Mouse (Mus musculus): Measurements from ENCODE around the gene Odf3l1. TPM values are rescaled to one million over a fixed set of nuclear protein-coding genes. Genes with fewer than 3 reads are reported as not detected.

The Odf3l1 gene
- total and polyA plus RNA-seq, 3 experiments = not detected

DNA sequence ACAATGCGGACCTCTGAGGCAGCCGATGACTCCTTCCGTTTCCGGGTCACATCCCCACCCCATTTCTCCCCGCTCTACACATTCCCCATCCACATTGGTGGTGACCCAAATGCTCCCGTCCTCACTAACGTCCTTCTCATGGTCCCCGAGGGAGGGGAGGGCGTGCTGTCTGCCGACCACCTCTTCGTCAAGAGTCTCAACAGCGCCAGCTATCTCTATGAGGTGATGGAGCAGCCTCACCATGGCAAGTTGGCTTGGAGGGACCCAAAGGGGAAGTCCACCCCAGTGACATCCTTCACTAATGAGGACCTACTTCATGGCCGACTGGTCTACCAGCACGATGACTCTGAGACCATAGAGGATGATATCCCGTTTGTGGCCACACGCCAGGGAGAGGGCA lies 23.1 kb upstream of the Odf3l1 start:
- Histone ChIP-seq H3K4me1 (ENCODE audit: control insufficient read depth in 1 of 2, insufficient read depth in 2 of 2, low read length in 2 of 2) (no peaks in the 10 kb centered on the region), H3K9ac (ENCODE audit: control insufficient read depth, low read depth, low read length, poor library complexity, severe bottlenecking) (no peak overlapping the region), H3K27me3 (ENCODE audit: control insufficient read depth in 1 of 2, insufficient read depth in 2 of 2, low read length in 2 of 2) (no peaks in the 10 kb centered on the region), H3K36me3 (ENCODE audit: control insufficient read depth in 1 of 2, insufficient read depth in 2 of 2, low read length in 2 of 2) (no peaks in the 10 kb centered on the region), H3K4me3 (ENCODE audit: control insufficient read depth in 1 of 2, insufficient read depth in 1 of 2, low read depth in 2 of 2, low read length in 2 of 2) (no peak overlapping the region), H3K9me3 (replicated peaks; ENCODE audit: insufficient read depth, low read length) (no peaks in the 10 kb centered on the region), H3K79me2 (ENCODE audit: control insufficient read depth, insufficient read depth, low read length, poor library complexity) (no peaks in the 10 kb centered on the region), H3K27ac (ENCODE audit: control insufficient read depth, low read depth, low read length) (no peak overlapping the region)
- no peak for TF ChIP-seq TAL1 (IDR thresholded peaks at IDR 0.05; ENCODE audit: low read length)
- no peak for TF ChIP-seq CHD1 (IDR thresholded peaks at IDR 0.05; ENCODE audit: low read depth, low read length)
- no peak for TF ChIP-seq ZC3H11A (IDR thresholded peaks at IDR 0.05; ENCODE audit: low read depth, low read length)
- TF ChIP-seq POLR2A (IDR thresholded peaks at IDR 0.05; ENCODE audit: control insufficient read depth in 1 of 2, insufficient read depth in 1 of 2, low read depth in 1 of 2, low read length in 2 of 2, poor library complexity in 1 of 2) = no peak
- no peak for TF ChIP-seq GABPA (IDR thresholded peaks at IDR 0.05; ENCODE audit: low read depth, low read length)
- TF ChIP-seq TBP (IDR thresholded peaks at IDR 0.05; ENCODE audit: low read depth, low read length) = no peak
- TF ChIP-seq UBTF (IDR thresholded peaks at IDR 0.05; ENCODE audit: borderline replicate concordance, insufficient read depth, low read depth, low read length) = no peak
- TF ChIP-seq USF2 (IDR thresholded peaks at IDR 0.05; ENCODE audit: borderline replicate concordance in 1 of 2, insufficient read depth in 1 of 2, low read depth in 1 of 2, low read length in 2 of 2) = no peak
- DNase-seq (ENCODE audit: low read depth, low spot score) = no peak

DNA sequence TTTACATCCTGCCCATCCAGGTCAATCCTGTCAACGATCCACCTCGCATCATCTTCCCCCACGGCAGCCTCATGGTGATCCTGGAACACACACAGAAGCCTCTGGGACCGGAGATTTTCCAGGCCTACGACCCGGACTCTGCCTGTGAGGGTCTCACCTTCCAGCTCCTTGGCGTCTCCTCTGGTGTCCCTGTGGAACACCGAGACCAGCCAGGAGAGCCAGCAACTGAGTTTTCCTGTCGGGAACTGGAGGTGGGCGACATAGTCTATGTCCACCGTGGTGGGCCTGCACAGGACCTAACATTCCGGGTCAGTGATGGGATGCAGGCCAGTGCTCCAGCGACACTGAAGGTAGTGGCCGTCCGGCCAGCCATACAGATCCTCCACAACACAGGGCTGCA lies 22.1 kb upstream of the Odf3l1 start:
- no peaks in the 10 kb centered on the region for H3K79me2 ChIP-seq (ENCODE audit: control insufficient read depth, insufficient read depth, low read length, poor library complexity)
- no peaks in the 10 kb centered on the region for H3K27me3 ChIP-seq (ENCODE audit: control insufficient read depth in 1 of 2, insufficient read depth in 2 of 2, low read length in 2 of 2)
- no peak for DNase-seq (ENCODE audit: low read depth, low spot score)
- no peaks in the 10 kb centered on the region for H3K36me3 ChIP-seq (ENCODE audit: control insufficient read depth in 1 of 2, insufficient read depth in 2 of 2, low read length in 2 of 2)
- H3K27ac ChIP-seq (ENCODE audit: control insufficient read depth, low read depth, low read length) = no peak overlapping the region
- H3K9me3 ChIP-seq (replicated peaks; ENCODE audit: insufficient read depth, low read length) = no peaks in the 10 kb centered on the region
- H3K9ac ChIP-seq (ENCODE audit: control insufficient read depth, low read depth, low read length, poor library complexity, severe bottlenecking) = no peak overlapping the region
- H3K4me1 ChIP-seq (ENCODE audit: control insufficient read depth in 1 of 2, insufficient read depth in 2 of 2, low read length in 2 of 2) = no peaks in the 10 kb centered on the region
- no peak overlapping the region for H3K4me3 ChIP-seq (ENCODE audit: control insufficient read depth in 1 of 2, insufficient read depth in 1 of 2, low read depth in 2 of 2, low read length in 2 of 2)
- TF ChIP-seq MEF2A (IDR thresholded peaks at IDR 0.05; ENCODE audit: extremely low read depth, insufficient replicate concordance, low read depth, low read length, poor library complexity, severe bottlenecking) (no peak), ELF1 (IDR thresholded peaks at IDR 0.05; ENCODE audit: low read depth, low read length) (no peak), SMC3 (IDR thresholded peaks at IDR 0.05; ENCODE audit: low read depth, low read length) (no peak), MAX (IDR thresholded peaks at IDR 0.05; ENCODE audit: low read length) (no peak), CTCF (IDR thresholded peaks at IDR 0.05 in 2 of 3, conservative IDR thresholded peaks at IDR 0.05 in 1 of 3; ENCODE audit: control insufficient read depth in 1 of 3, insufficient read depth in 1 of 3, low read depth in 2 of 3, low read length in 3 of 3, poor library complexity in 1 of 3, severe bottlenecking in 1 of 3) (no peak), SIN3A (IDR thresholded peaks at IDR 0.05; ENCODE audit: low read length) (no peak), RCOR1 (IDR thresholded peaks at IDR 0.05; ENCODE audit: low read depth, low read length) (no peak), EP300 (IDR thresholded peaks at IDR 0.05; ENCODE audit: low read depth in 1 of 2, low read length in 2 of 2) (no peak), TCF12 (IDR thresholded peaks at IDR 0.05; ENCODE audit: low read depth, low read length) (no peak), UBTF (IDR thresholded peaks at IDR 0.05; ENCODE audit: borderline replicate concordance, insufficient read depth, low read depth, low read length) (no peak), USF2 (IDR thresholded peaks at IDR 0.05; ENCODE audit: borderline replicate concordance in 1 of 2, insufficient read depth in 1 of 2, low read depth in 1 of 2, low read length in 2 of 2) (no peak), POLR2AphosphoS2 (IDR thresholded peaks at IDR 0.05; ENCODE audit: low read length) (no peak), ZC3H11A (IDR thresholded peaks at IDR 0.05; ENCODE audit: low read depth, low read length) (no peak), GABPA (IDR thresholded peaks at IDR 0.05; ENCODE audit: low read depth, low read length) (no peak), MYB (IDR thresholded peaks at IDR 0.05; ENCODE audit: low read depth, low read length) (no peak)
